In the genomic region with DNA sequence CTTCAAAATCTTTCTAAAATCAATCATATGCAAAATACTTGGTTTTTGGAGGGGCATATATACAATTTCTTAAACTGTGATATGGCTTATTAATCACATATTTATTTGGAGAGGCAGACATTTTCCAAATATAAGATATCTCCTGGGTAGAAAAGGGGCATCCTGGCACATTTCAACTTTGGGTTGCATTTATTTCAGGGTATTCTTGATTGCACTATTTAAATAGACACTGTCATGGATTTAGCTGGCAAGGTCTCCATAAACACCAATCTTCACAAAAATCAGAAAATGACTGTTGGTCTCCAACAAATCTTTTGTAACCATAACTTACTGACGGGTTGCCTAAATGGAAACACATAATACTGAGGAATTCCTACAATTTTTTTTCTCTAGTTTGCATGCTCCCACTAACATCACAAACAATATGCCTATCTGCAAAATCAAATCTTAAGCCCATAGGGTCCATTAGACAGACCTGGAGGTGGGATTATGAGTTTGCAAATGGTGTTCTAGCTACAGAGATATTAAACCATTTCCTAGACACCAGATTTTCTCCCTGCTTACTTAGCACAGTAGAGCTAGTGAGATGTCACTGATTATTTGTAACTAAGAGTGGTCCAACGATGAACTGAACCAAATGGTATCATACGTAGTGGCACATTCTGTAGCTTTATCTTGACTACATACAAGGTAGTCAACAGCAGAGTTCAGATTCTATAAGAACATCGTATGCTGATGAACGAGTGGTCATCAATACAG, we compare ENCODE assay signal across 11 mouse cellular contexts. TPM values are rescaled to one million over a fixed set of nuclear protein-coding genes. Genes with fewer than 3 reads are reported as not detected.
A peak's percentile ranks its signal among the peaks of the same experiment; 100 is the strongest.
DNase-seq lines count a peak whose midpoint lies in the region; ATAC-seq lines count a peak whose summit lies in the region.
"Had no signal": no experiment of that assay in that cellular context is flagged by ENCODE, and none has a peak within 500 bp of the region (broad histone marks: within the 10 kb centered on the region; RNA-seq: fewer than 3 reads in every experiment).

No protein-coding gene starts in this region.

- no peaks in the 10 kb centered on the region for H3K4me1 ChIP-seq in limb, embryonic 11.5 days (ENCODE audit: control insufficient read depth, insufficient read depth, low read length)
- H3K4me1 ChIP-seq in limb, embryonic 10.5 days, result no peaks in the 10 kb centered on the region

- 0 out of 2 replicates have a peak, but pooled peaks have one; percentile 47 for ATAC-seq in limb, embryonic 11.5 days (ENCODE audit: insufficient number of reproducible peaks, low FRiP score, low TSS enrichment, low read depth)
- ATAC-seq in erythroblast, adult 5-6 weeks (replicated peaks; ENCODE audit: low FRiP score, poor library complexity, severe bottlenecking), result peak; percentile 55
- ATAC-seq in megakaryocyte-erythroid progenitor cell, adult 5-6 weeks (replicated peaks; ENCODE audit: low FRiP score, low TSS enrichment, poor library complexity, severe bottlenecking), result peak; percentile 47; the same call in 1 of the 2 replicates

- no peak for DNase-seq in limb, embryonic 11.5 days (ENCODE audit: low spot score)
- DNase-seq in limb, embryonic 10.5 days (ENCODE audit: low spot score), result no peak
- peak; percentile 47 for DNase-seq in R1 (ENCODE audit: low read depth, low spot score)
- DNase-seq in frontal cortex, postnatal 10 days (ENCODE audit: low spot score in 2 of 2), result no peak
- no peak for DNase-seq in ovary, adult 18-20 months (ENCODE audit: low spot score)
- DNase-seq: cerebellum, adult 2 months; gastrocnemius, postnatal 25 days; kidney, postnatal 36 days; lung, adult 2 months had no signal

- H3K9me3 ChIP-seq in limb, embryonic 11.5 days (ENCODE audit: control insufficient read depth, low read length), result peaks cover 9% of the 10 kb centered on the region
- peaks cover 11% of the 10 kb centered on the region for H3K9me3 ChIP-seq in limb, embryonic 10.5 days (replicated peaks)

- H3K9ac ChIP-seq in limb, embryonic 11.5 days (ENCODE audit: low read length), result no peak overlapping the region

- H3K4me3 ChIP-seq in limb, embryonic 11.5 days (ENCODE audit: low read depth, low read length), result no peak overlapping the region
- H3K4me3 ChIP-seq in limb, embryonic 10.5 days, result no peak overlapping the region

- no peak overlapping the region for H3K4me2 ChIP-seq in limb, embryonic 11.5 days (ENCODE audit: low read depth, severe bottlenecking)

- no peaks in the 10 kb centered on the region for H3K36me3 ChIP-seq in limb, embryonic 11.5 days (ENCODE audit: control insufficient read depth, insufficient read depth, low read length)
- H3K36me3 ChIP-seq in limb, embryonic 10.5 days, result no peaks in the 10 kb centered on the region

- H3K27ac ChIP-seq in limb, embryonic 11.5 days (replicated peaks; ENCODE audit: low read depth, low read length), result no peak overlapping the region
- no peak overlapping the region for H3K27ac ChIP-seq in limb, embryonic 10.5 days

- 87% methylated on average over 5 of the region's 5 CpGs for WGBS in limb, embryonic 11.5 days
- 88% methylated on average over 5 of the region's 5 CpGs for WGBS in limb, embryonic 10.5 days

- H3K27me3 ChIP-seq in limb, embryonic 11.5 days (ENCODE audit: control insufficient read depth, insufficient read depth, low read length), result no peaks in the 10 kb centered on the region
- no peaks in the 10 kb centered on the region for H3K27me3 ChIP-seq in limb, embryonic 10.5 days (ENCODE audit: low read depth, poor library complexity, severe bottlenecking)

RNA-seq across cellular contexts. Expression of gene Slc30a4, which starts 20.9 kb away (rescaled TPM):
- 8.8 and 10.1 TPM in 2 replicates for polyA plus RNA-seq in limb, embryonic 11.5 days (2014; fragmentation: Nextera tagmentation; extraction: Ambion mirVana)
- 4.9 TPM in 2 replicates for polyA plus RNA-seq in limb, embryonic 10.5 days (2016; fragmentation: Nextera tagmentation; extraction: Ambion mirVana)
- 0.42 TPM in 1 of 2 replicates, not detected in the other for total RNA-seq in erythroblast, adult 5-6 weeks (2015; ENCODE audit: low replicate concordance)
- 0.43 and 0.56 TPM in 2 replicates for total RNA-seq in erythroblast, adult 5-6 weeks (2017; ENCODE audit: low replicate concordance)
- total RNA-seq in megakaryocyte-erythroid progenitor cell, adult 5-6 weeks (2014; fragmentation: Nextera tagmentation), result 0.59 and 0.64 TPM in 2 replicates
- 1.0 and 1.2 TPM in 2 replicates for total RNA-seq in megakaryocyte-erythroid progenitor cell, adult 5-6 weeks (2017)

RNA-seq across cellular contexts. Expression of gene AA467197, which starts 44.8 kb away (rescaled TPM):
- 0.35 and 0.48 TPM in 2 replicates for polyA plus RNA-seq in limb, embryonic 11.5 days (2014; fragmentation: Nextera tagmentation; extraction: Ambion mirVana)
- polyA plus RNA-seq in limb, embryonic 10.5 days (2016; fragmentation: Nextera tagmentation; extraction: Ambion mirVana), result 0.25 TPM in 1 of 2 replicates, not detected in the other
- total RNA-seq in erythroblast, adult 5-6 weeks (2015; ENCODE audit: low replicate concordance), result 3.1 and 10.7 TPM in 2 replicates
- total RNA-seq in erythroblast, adult 5-6 weeks (2017; ENCODE audit: low replicate concordance), result 5.6 and 7.5 TPM in 2 replicates
- total RNA-seq in megakaryocyte-erythroid progenitor cell, adult 5-6 weeks (2014; fragmentation: Nextera tagmentation), result not detected in 2 replicates
- total RNA-seq in megakaryocyte-erythroid progenitor cell, adult 5-6 weeks (2017), result 2.2 and 2.6 TPM in 2 replicates
- total RNA-seq: gastrocnemius, postnatal 25 days had no signal

RNA-seq across cellular contexts. Expression of gene Bloc1s6, which starts 56.7 kb away (rescaled TPM):
- 59.5 and 60.6 TPM in 2 replicates for polyA plus RNA-seq in limb, embryonic 11.5 days (2014; fragmentation: Nextera tagmentation; extraction: Ambion mirVana)
- 59.2 and 62.6 TPM in 2 replicates for polyA plus RNA-seq in limb, embryonic 10.5 days (2016; fragmentation: Nextera tagmentation; extraction: Ambion mirVana)
- 3.1 and 20.2 TPM in 2 replicates for total RNA-seq in erythroblast, adult 5-6 weeks (2015; ENCODE audit: low replicate concordance)
- total RNA-seq in erythroblast, adult 5-6 weeks (2017; ENCODE audit: low replicate concordance), result 5.0 and 5.4 TPM in 2 replicates
- total RNA-seq in megakaryocyte-erythroid progenitor cell, adult 5-6 weeks (2014; fragmentation: Nextera tagmentation), result 14.7 and 16.3 TPM in 2 replicates
- 21.1 and 27.6 TPM in 2 replicates for total RNA-seq in megakaryocyte-erythroid progenitor cell, adult 5-6 weeks (2017)
